Mouse (Mus musculus): ENCODE results near the gene Zfhx3. TPM values are rescaled to one million over a fixed set of nuclear protein-coding genes. Genes with fewer than 3 reads are reported as not detected.

Zfhx3 gene
- polyA plus RNA-seq, 1 experiment from 2014 or later = 13.9 TPM

DNA sequence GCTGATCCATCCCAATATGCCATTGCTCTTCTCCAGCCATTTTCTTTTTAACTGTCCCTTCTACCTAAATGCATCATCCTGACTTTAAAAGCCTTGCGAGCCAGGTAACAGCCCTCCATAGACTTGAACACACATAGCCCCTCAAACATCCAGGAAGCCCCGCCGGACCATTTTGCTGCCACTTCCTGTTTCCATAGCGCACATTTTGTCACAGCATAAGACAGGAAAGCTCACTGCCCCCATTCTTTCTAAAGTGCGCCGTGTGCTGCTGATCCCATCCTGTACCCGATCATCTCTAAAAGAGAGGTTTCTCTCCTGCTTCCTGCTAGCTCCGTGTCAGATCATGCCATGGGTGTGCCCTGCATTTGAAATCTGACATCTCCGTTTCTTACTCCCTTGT lies 459.7 kb downstream of the Zfhx3 start:
- Histone ChIP-seq H3K9ac (no peak overlapping the region), H3K4me1 (peaks cover 7% of the 10 kb centered on the region), H3K4me2 (replicated peaks) (no peak overlapping the region), H3K4me3 (replicated peaks) (no peak overlapping the region), H3K36me3 (no peaks in the 10 kb centered on the region), H3K9me3 (replicated peaks) (no peaks in the 10 kb centered on the region), H3K27me3 (no peaks in the 10 kb centered on the region), H3K27ac (replicated peaks) (no peak overlapping the region)
- 84% methylated on average over 9 of the region's 9 CpGs for WGBS
- ATAC-seq (ENCODE audit: insufficient number of reproducible peaks, low FRiP score, low TSS enrichment, low read depth) = no peak

- WGBS = 27% methylated on average over 25 of the region's 25 CpGs
Measured at GRCm38 (mm10) chr8:108406716-108407494, 464.5 kb downstream of the Zfhx3 start.

GRCm38 (mm10) chr8:108419162-108419844 lies 476.9 kb downstream of the Zfhx3 start:
- no peaks in the 10 kb centered on the region for H3K4me1 ChIP-seq
- no peak overlapping the region for H3K4me2 ChIP-seq (replicated peaks)
- 59% methylated on average over 15 of the region's 15 CpGs for WGBS
- H3K27ac ChIP-seq (replicated peaks) = no peak overlapping the region
- H3K36me3 ChIP-seq = no peaks in the 10 kb centered on the region
- H3K27me3 ChIP-seq = no peaks in the 10 kb centered on the region
- no peak overlapping the region for H3K4me3 ChIP-seq (replicated peaks)
- ATAC-seq (ENCODE audit: insufficient number of reproducible peaks, low FRiP score, low TSS enrichment, low read depth) = no peak
- H3K9ac ChIP-seq = no peak overlapping the region
- H3K9me3 ChIP-seq (replicated peaks) = no peaks in the 10 kb centered on the region

More at GRCm38 (mm10) chr8:108406716-108407494, 464.5 kb downstream of the Zfhx3 start:
- Histone ChIP-seq H3K4me1 (peaks cover 11% of the 10 kb centered on the region), H3K27me3 (no peaks in the 10 kb centered on the region), H3K27ac (replicated peaks) (no peak overlapping the region), H3K9ac (peak overlapping the region; percentile 10), H3K4me2 (replicated peaks) (peak overlapping the region; percentile 33), H3K9me3 (replicated peaks) (no peaks in the 10 kb centered on the region), H3K36me3 (no peaks in the 10 kb centered on the region), H3K4me3 (replicated peaks) (peak overlapping the region; percentile 16; the same call in 1 of the 2 replicates)
- no peak; the same call in 1 of the 2 replicates for ATAC-seq (ENCODE audit: insufficient number of reproducible peaks, low FRiP score, low TSS enrichment, low read depth)

DNA sequence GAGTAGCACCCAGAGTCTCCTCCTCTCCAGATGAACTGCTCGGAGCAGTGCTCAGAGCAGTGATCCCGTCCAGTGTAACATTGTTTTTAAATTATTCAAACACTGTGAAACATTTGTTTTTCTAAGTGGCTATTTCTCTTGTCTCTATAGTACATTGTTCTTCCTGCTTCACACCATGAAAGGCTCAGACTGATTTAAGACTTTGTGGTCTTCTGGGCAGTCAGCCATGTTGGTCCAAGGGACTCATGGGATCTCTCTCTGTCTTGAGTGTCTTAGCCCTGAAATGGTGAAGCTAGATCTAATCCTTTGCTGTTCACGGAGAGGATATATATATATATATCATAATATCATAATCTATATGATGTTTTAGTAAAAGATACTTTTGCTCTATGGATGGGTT lies 480.1 kb downstream of the Zfhx3 start:
- WGBS = 72% methylated on average over 3 of the region's 3 CpGs
- Histone ChIP-seq H3K9me3 (replicated peaks) (no peaks in the 10 kb centered on the region), H3K36me3 (no peaks in the 10 kb centered on the region), H3K27me3 (no peaks in the 10 kb centered on the region), H3K27ac (replicated peaks) (no peak overlapping the region), H3K4me1 (no peaks in the 10 kb centered on the region), H3K9ac (no peak overlapping the region), H3K4me2 (replicated peaks) (no peak overlapping the region), H3K4me3 (replicated peaks) (no peak overlapping the region)
- no peak for ATAC-seq (ENCODE audit: insufficient number of reproducible peaks, low FRiP score, low TSS enrichment, low read depth)

- Histone ChIP-seq H3K4me2 (replicated peaks) (no peak overlapping the region), H3K4me1 (no peaks in the 10 kb centered on the region), H3K9me3 (replicated peaks) (no peaks in the 10 kb centered on the region), H3K27ac (replicated peaks) (no peak overlapping the region), H3K36me3 (no peaks in the 10 kb centered on the region), H3K9ac (no peak overlapping the region), H3K4me3 (replicated peaks) (no peak overlapping the region), H3K27me3 (no peaks in the 10 kb centered on the region)
- peak; percentile 70; the same call in 1 of the 2 replicates for ATAC-seq (ENCODE audit: insufficient number of reproducible peaks, low FRiP score, low TSS enrichment, low read depth)
- 45% methylated on average over 8 of the region's 8 CpGs for WGBS
Measured at GRCm38 (mm10) chr8:108424337-108424736, 481.9 kb downstream of the Zfhx3 start.

DNA sequence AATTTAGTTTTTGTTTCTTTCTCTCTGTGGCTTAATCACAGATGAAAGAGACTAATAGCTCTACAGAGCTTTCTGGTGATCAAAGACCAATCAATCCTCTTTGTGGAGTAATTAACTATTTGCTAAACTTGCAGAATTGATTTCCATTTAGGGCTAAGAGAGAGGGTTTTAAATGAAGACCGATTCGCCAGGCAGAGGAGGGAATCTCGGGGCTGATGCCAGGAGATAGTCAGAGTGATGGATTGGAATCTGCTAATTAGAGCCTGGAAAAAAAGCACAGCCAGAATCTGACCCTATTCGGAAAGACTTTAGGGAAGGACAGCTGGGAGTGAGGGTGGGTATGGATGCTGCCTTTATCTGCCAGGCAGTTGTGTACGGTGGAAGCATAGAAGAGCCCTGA lies 490.9 kb downstream of the Zfhx3 start:
- H3K36me3 ChIP-seq = no peaks in the 10 kb centered on the region
- H3K9me3 ChIP-seq (replicated peaks) = no peaks in the 10 kb centered on the region
- 58% methylated on average over 5 of the region's 5 CpGs for WGBS
- no peak for ATAC-seq (ENCODE audit: insufficient number of reproducible peaks, low FRiP score, low TSS enrichment, low read depth)
- no peak overlapping the region for H3K27ac ChIP-seq (replicated peaks)
- no peak overlapping the region for H3K4me2 ChIP-seq (replicated peaks)
- no peak overlapping the region for H3K4me3 ChIP-seq (replicated peaks)
- H3K27me3 ChIP-seq = no peaks in the 10 kb centered on the region
- no peaks in the 10 kb centered on the region for H3K4me1 ChIP-seq
- H3K9ac ChIP-seq = no peak overlapping the region

DNA sequence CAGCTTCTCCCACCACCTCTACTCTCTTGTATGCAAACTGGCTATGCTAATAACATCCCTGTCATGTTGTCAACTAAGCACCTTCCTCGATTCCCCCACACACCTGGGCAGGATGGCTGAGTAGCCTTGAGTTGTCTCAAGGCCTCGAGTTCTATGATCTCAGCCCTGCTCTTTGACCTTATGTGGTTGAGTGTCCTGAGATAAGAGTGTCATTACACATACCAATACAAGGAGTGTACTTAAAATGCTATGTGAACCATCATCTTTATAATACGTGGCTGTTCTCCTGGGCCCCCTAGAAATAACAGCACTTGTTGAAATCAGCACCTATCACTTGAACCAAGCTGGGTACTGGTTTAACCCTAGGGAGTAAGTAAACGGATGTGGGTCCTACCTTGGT lies 492.1 kb downstream of the Zfhx3 start:
- Histone ChIP-seq H3K9ac (no peak overlapping the region), H3K27me3 (no peaks in the 10 kb centered on the region), H3K27ac (replicated peaks) (no peak overlapping the region), H3K4me2 (replicated peaks) (no peak overlapping the region), H3K9me3 (replicated peaks) (no peaks in the 10 kb centered on the region), H3K4me1 (no peaks in the 10 kb centered on the region), H3K4me3 (replicated peaks) (no peak overlapping the region), H3K36me3 (no peaks in the 10 kb centered on the region)
- ATAC-seq (ENCODE audit: insufficient number of reproducible peaks, low FRiP score, low TSS enrichment, low read depth) = no peak
- 72% methylated on average over 4 of the region's 4 CpGs for WGBS

DNA sequence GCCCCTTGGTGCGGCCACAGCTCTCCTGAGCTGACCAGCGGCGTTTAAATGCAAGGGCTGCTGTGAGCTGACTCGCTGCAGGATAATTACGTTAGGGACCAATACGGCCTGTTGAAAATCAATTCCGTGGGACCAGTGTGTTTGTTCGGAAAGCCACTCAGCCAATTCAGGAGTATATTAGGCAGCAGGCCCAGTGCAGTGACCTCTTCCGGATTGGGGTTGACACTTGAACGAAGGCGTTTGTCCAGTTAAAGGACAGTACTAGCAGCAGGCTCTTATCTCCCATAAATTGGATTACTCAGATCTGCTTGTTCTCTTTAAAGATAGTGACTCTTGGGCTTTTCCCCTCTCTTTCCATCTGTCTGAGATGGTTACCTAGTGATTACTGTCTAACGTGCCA lies 493.9 kb downstream of the Zfhx3 start:
- no peak overlapping the region for H3K27ac ChIP-seq (replicated peaks)
- 64% methylated on average over 12 of the region's 12 CpGs for WGBS
- H3K9ac ChIP-seq = no peak overlapping the region
- no peaks in the 10 kb centered on the region for H3K36me3 ChIP-seq
- H3K27me3 ChIP-seq = no peaks in the 10 kb centered on the region
- ATAC-seq (ENCODE audit: insufficient number of reproducible peaks, low FRiP score, low TSS enrichment, low read depth) = no peak
- no peak overlapping the region for H3K4me3 ChIP-seq (replicated peaks)
- H3K4me1 ChIP-seq = no peaks in the 10 kb centered on the region
- no peaks in the 10 kb centered on the region for H3K9me3 ChIP-seq (replicated peaks)
- no peak overlapping the region for H3K4me2 ChIP-seq (replicated peaks)

- Histone ChIP-seq H3K4me1 (no peaks in the 10 kb centered on the region), H3K9me3 (replicated peaks) (no peaks in the 10 kb centered on the region), H3K27me3 (no peaks in the 10 kb centered on the region), H3K4me3 (replicated peaks) (no peak overlapping the region), H3K4me2 (replicated peaks) (no peak overlapping the region), H3K36me3 (no peaks in the 10 kb centered on the region), H3K9ac (no peak overlapping the region), H3K27ac (replicated peaks) (no peak overlapping the region)
- WGBS = 83% methylated on average over 13 of the region's 13 CpGs
- no peak for ATAC-seq (ENCODE audit: insufficient number of reproducible peaks, low FRiP score, low TSS enrichment, low read depth)
Measured at GRCm38 (mm10) chr8:108437316-108437830, 494.9 kb downstream of the Zfhx3 start.

- H3K9me3 ChIP-seq (replicated peaks) = no peaks in the 10 kb centered on the region
- no peak for ATAC-seq (ENCODE audit: insufficient number of reproducible peaks, low FRiP score, low TSS enrichment, low read depth)
- no peaks in the 10 kb centered on the region for H3K27me3 ChIP-seq
- H3K36me3 ChIP-seq = no peaks in the 10 kb centered on the region
- no peak overlapping the region for H3K27ac ChIP-seq (replicated peaks)
- H3K4me1 ChIP-seq = no peaks in the 10 kb centered on the region
- no peak overlapping the region for H3K9ac ChIP-seq
- no peak overlapping the region for H3K4me2 ChIP-seq (replicated peaks)
- no peak overlapping the region for H3K4me3 ChIP-seq (replicated peaks)
- WGBS = 54% methylated on average over 3 of the region's 3 CpGs
Measured at GRCm38 (mm10) chr8:108440476-108440875, 498.0 kb downstream of the Zfhx3 start.

GRCm38 (mm10) chr8:108450847-108451246 lies 508.4 kb downstream of the Zfhx3 start:
- H3K4me1 ChIP-seq = no peaks in the 10 kb centered on the region
- H3K27me3 ChIP-seq = no peaks in the 10 kb centered on the region
- 30% methylated on average over 8 of the region's 8 CpGs for whole genome bisulfite sequencing
- no peak for ATAC-seq (ENCODE audit: insufficient number of reproducible peaks, low FRiP score, low TSS enrichment, low read depth)
- H3K4me3 ChIP-seq (replicated peaks) = no peak overlapping the region
- no peak overlapping the region for H3K27ac ChIP-seq (replicated peaks)
- H3K36me3 ChIP-seq = no peaks in the 10 kb centered on the region
- H3K9ac ChIP-seq = no peak overlapping the region
- H3K9me3 ChIP-seq (replicated peaks) = no peaks in the 10 kb centered on the region
- no peak overlapping the region for H3K4me2 ChIP-seq (replicated peaks)
